Mouse (Mus musculus) midbrain, embryonic 12.5 days (tissue): ENCODE results near the gene Sptbn4. TPM values are rescaled to one million over a fixed set of nuclear protein-coding genes. Genes with fewer than 3 reads are reported as not detected.

ENCODE experiments used
- ATAC-seq: fragments of 200-750 bp; cut with Nextera tagmentation; 2 replicates; pipeline ENCODE4 v1.8.0; 2017; ENCODE audit warnings: low read depth, moderate TSS enrichment, moderate library complexity; ENCODE audit not compliant: low FRiP score
- H3K27ac ChIP-seq: fragments of 300-500 bp; sonication (generic); replicated peaks from 2 replicates; pipeline ENCODE4 v1.5.1; 2016; ENCODE audit warnings: mild to moderate bottlenecking
- H3K27me3 ChIP-seq: fragments of 300-500 bp; sonication (generic); 2 replicates; pipeline ENCODE4 v1.6.1; 2016; ENCODE audit warnings: mild to moderate bottlenecking
- H3K36me3 ChIP-seq: fragments of 300-500 bp; sonication (generic); 2 replicates; pipeline ENCODE4 v1.6.1; 2016
- H3K4me1 ChIP-seq: fragments of 300-500 bp; sonication (generic); 2 replicates; pipeline ENCODE4 v1.6.1; 2016
- H3K4me2 ChIP-seq: fragments of 300-500 bp; sonication (generic); replicated peaks from 2 replicates; pipeline ENCODE4 v1.6.1; 2016; ENCODE audit warnings: mild to moderate bottlenecking, moderate library complexity
- H3K4me3 ChIP-seq: fragments of 300-500 bp; sonication (generic); 2 replicates; pipeline ENCODE4 v1.5.1; 2016; ENCODE audit warnings: mild to moderate bottlenecking
- H3K9ac ChIP-seq: fragments of 300-500 bp; sonication (generic); replicated peaks from 2 replicates; pipeline ENCODE4 v1.6.1; 2016; ENCODE audit warnings: mild to moderate bottlenecking, moderate library complexity
- H3K9me3 ChIP-seq: fragments of 300-500 bp; sonication (generic); 2 replicates; pipeline ENCODE4 v1.6.1; 2016; ENCODE audit warnings: mild to moderate bottlenecking
- WGBS: fragments of 180-500 bp; shearing (Covaris S2); methylation state at CpG from one replicate; pipeline ENCODE4 v1.1.7; 2016; 5-methylcytosine and 5-hydroxymethylcytosine counted together
- polyA plus RNA-seq: library from polyadenylated mRNA; unstranded; fragments of >200 nt; fragmentation: Nextera tagmentation; extraction: Ambion mirVana; gene quantifications from 2 replicates; pipeline ENCODE4 v1.2.1, GENCODE M21; 2016

The Sptbn4 gene
- polyA plus RNA-seq, 1 experiment from 2014 or later = 0.78 TPM

- Histone ChIP-seq H3K27me3 (peaks cover 93% of the 10 kb centered on the region), H3K4me2 (0 out of 2 replicates have a peak overlapping the region, but pooled peaks have one; percentile 82), H3K36me3 (no peaks in the 10 kb centered on the region), H3K9me3 (no peaks in the 10 kb centered on the region), H3K4me3 (no peak overlapping the region), H3K27ac (no peak overlapping the region), H3K9ac (no peak overlapping the region), H3K4me1 (peaks cover 56% of the 10 kb centered on the region)
- ATAC-seq = no peak
- WGBS = 61% methylated on average over 13 of the region's 15 CpGs
Observed at GRCm38 (mm10) chr7:27335011-27335720, 112.3 kb downstream of the Sptbn4 start.

GRCm38 (mm10) chr7:27334405-27334911 is 113.0 kb downstream of the Sptbn4 start:
- no peak overlapping the region for H3K4me3 ChIP-seq
- H3K4me2 ChIP-seq = peak overlapping the region; percentile 82

GRCm38 (mm10) chr7:27333316-27333941 is 114.1 kb downstream of the Sptbn4 start:
- no peak overlapping the region for H3K27ac ChIP-seq
- H3K4me1 ChIP-seq = peaks cover 58% of the 10 kb centered on the region
- peak overlapping the region; percentile 47 for H3K4me3 ChIP-seq
- H3K9me3 ChIP-seq = no peaks in the 10 kb centered on the region
- H3K27me3 ChIP-seq = peaks cover 98% of the 10 kb centered on the region
- H3K36me3 ChIP-seq = no peaks in the 10 kb centered on the region
- WGBS = under 1% methylated on average over 35 of the region's 77 CpGs
- no peak for ATAC-seq
- H3K9ac ChIP-seq = peak overlapping the region; percentile 55
- H3K4me2 ChIP-seq = peak overlapping the region; percentile 82

More at GRCm38 (mm10) chr7:27334405-27334911, 113.0 kb downstream of the Sptbn4 start:
- Histone ChIP-seq H3K27me3 (peaks cover 98% of the 10 kb centered on the region), H3K4me1 (peaks cover 57% of the 10 kb centered on the region), H3K36me3 (no peaks in the 10 kb centered on the region), H3K27ac (no peak overlapping the region), H3K9ac (no peak overlapping the region; the same call in 1 of the 2 replicates), H3K9me3 (no peaks in the 10 kb centered on the region)
- ATAC-seq = no peak
- 1% methylated on average over 32 of the region's 32 CpGs for WGBS

- ATAC-seq = no peak
- Histone ChIP-seq H3K27ac (no peak overlapping the region), H3K9ac (no peak overlapping the region), H3K4me1 (peaks cover 55% of the 10 kb centered on the region), H3K4me3 (peak overlapping the region; percentile 47), H3K9me3 (no peaks in the 10 kb centered on the region), H3K36me3 (no peaks in the 10 kb centered on the region), H3K4me2 (peak overlapping the region; percentile 82), H3K27me3 (peaks cover 98% of the 10 kb centered on the region)
- 2% methylated on average over 35 of the region's 39 CpGs for WGBS
Observed at GRCm38 (mm10) chr7:27332353-27333199, 114.9 kb downstream of the Sptbn4 start.

GRCm38 (mm10) chr7:27331854-27332253 is 115.6 kb downstream of the Sptbn4 start:
- peaks cover 48% of the 10 kb centered on the region for H3K4me1 ChIP-seq
- H3K9me3 ChIP-seq = no peaks in the 10 kb centered on the region
- H3K27me3 ChIP-seq = peaks cover 98% of the 10 kb centered on the region
- no peak overlapping the region for H3K4me2 ChIP-seq
- H3K4me3 ChIP-seq = no peak overlapping the region
- H3K9ac ChIP-seq = no peak overlapping the region
- 6% methylated on average over 8 of the region's 8 CpGs for WGBS
- ATAC-seq = no peak
- H3K27ac ChIP-seq = no peak overlapping the region
- no peaks in the 10 kb centered on the region for H3K36me3 ChIP-seq

- H3K27me3 ChIP-seq = peaks cover 98% of the 10 kb centered on the region
- H3K4me2 ChIP-seq = peak overlapping the region; percentile 54; the same call in 1 of the 2 replicates
- H3K4me1 ChIP-seq = peaks cover 45% of the 10 kb centered on the region
- H3K36me3 ChIP-seq = no peaks in the 10 kb centered on the region
- no peaks in the 10 kb centered on the region for H3K9me3 ChIP-seq
- no peak overlapping the region for H3K27ac ChIP-seq
- 3% methylated on average over 8 of the region's 8 CpGs for WGBS
- ATAC-seq = no peak
- H3K4me3 ChIP-seq = no peak overlapping the region
- no peak overlapping the region for H3K9ac ChIP-seq
Observed at GRCm38 (mm10) chr7:27331541-27331851, 116.0 kb downstream of the Sptbn4 start.

GRCm38 (mm10) chr7:27330709-27331540 is 116.6 kb downstream of the Sptbn4 start:
- Histone ChIP-seq H3K9me3 (no peaks in the 10 kb centered on the region), H3K36me3 (no peaks in the 10 kb centered on the region), H3K9ac (peak overlapping the region; percentile 34; the same call in 1 of the 2 replicates), H3K27me3 (peaks cover 98% of the 10 kb centered on the region), H3K4me3 (peak overlapping the region; percentile 41), H3K27ac (no peak overlapping the region), H3K4me2 (peak overlapping the region; percentile 54), H3K4me1 (peaks cover 46% of the 10 kb centered on the region)
- peak; percentile 3; the same call in 1 of the 2 replicates for ATAC-seq
- under 1% methylated on average over 38 of the region's 39 CpGs for WGBS

- no peaks in the 10 kb centered on the region for H3K9me3 ChIP-seq
- peaks cover 50% of the 10 kb centered on the region for H3K4me1 ChIP-seq
- 27% methylated on average over 17 of the region's 17 CpGs for whole genome bisulfite sequencing
- no peak overlapping the region for H3K4me2 ChIP-seq
- no peak overlapping the region for H3K9ac ChIP-seq
- no peak for ATAC-seq
- H3K4me3 ChIP-seq = 0 out of 2 replicates have a peak overlapping the region, but pooled peaks have one; percentile 41
- no peaks in the 10 kb centered on the region for H3K36me3 ChIP-seq
- H3K27me3 ChIP-seq = peaks cover 100% of the 10 kb centered on the region
- no peak overlapping the region for H3K27ac ChIP-seq
Observed at GRCm38 (mm10) chr7:27329981-27330380, 117.5 kb downstream of the Sptbn4 start.

GRCm38 (mm10) chr7:27329326-27329947 is 118.0 kb downstream of the Sptbn4 start:
- H3K4me1 ChIP-seq = peaks cover 47% of the 10 kb centered on the region
- H3K27ac ChIP-seq = no peak overlapping the region
- H3K27me3 ChIP-seq = peaks cover 100% of the 10 kb centered on the region
- H3K9me3 ChIP-seq = no peaks in the 10 kb centered on the region
- no peak overlapping the region; the same call in 1 of the 2 replicates for H3K9ac ChIP-seq
- ATAC-seq = peak; percentile 25; the same call in 1 of the 2 replicates
- H3K4me2 ChIP-seq = peak overlapping the region; percentile 50
- WGBS = 5% methylated on average over 45 of the region's 45 CpGs
- H3K36me3 ChIP-seq = no peaks in the 10 kb centered on the region
- peak overlapping the region; percentile 26; the same call in 1 of the 2 replicates for H3K4me3 ChIP-seq

GRCm38 (mm10) chr7:27328648-27329047 is 118.8 kb downstream of the Sptbn4 start:
- 35% methylated on average over 16 of the region's 16 CpGs for WGBS
- H3K4me2 ChIP-seq = no peak overlapping the region

More at GRCm38 (mm10) chr7:27328648-27329047, 118.8 kb downstream of the Sptbn4 start:
- no peaks in the 10 kb centered on the region for H3K36me3 ChIP-seq
- peaks cover 100% of the 10 kb centered on the region for H3K27me3 ChIP-seq
- ATAC-seq = no peak
- H3K9ac ChIP-seq = no peak overlapping the region
- no peak overlapping the region for H3K27ac ChIP-seq
- no peaks in the 10 kb centered on the region for H3K9me3 ChIP-seq
- H3K4me1 ChIP-seq = peaks cover 39% of the 10 kb centered on the region
- no peak overlapping the region for H3K4me3 ChIP-seq
